Mouse (Mus musculus) urinary bladder, postnatal 4 days (tissue): ENCODE measurements at regions not wholly inside any gene's neighbourhood (a gene's known extent, or its start where the extent isn't known, plus 50 kb on each side); places are given as distances from the start of the nearest gene placed in this dataset.

ENCODE experiments used
- DNase-seq, 2 experiments: peaks; one replicate each; pipeline ENCODE4 v3.0.0; 2021 to 2022; ENCODE audit warnings: low spot score in 2 of 2

GRCm38 (mm10) chr11:63573271-63573670 lies 348.8 kb downstream of the Hs3st3b1 start:
- no peak for DNase-seq

GRCm38 (mm10) chr11:63583321-63583720 lies 338.8 kb downstream of the Hs3st3b1 start:
- no peak for DNase-seq

GRCm38 (mm10) chr11:63585216-63585869 lies 336.7 kb downstream of the Hs3st3b1 start:
- DNase-seq: no peak

GRCm38 (mm10) chr11:63620220-63620619 lies 301.9 kb downstream of the Hs3st3b1 start:
- peak in 1 of 2 experiments; percentile 44 for DNase-seq

GRCm38 (mm10) chr11:63630336-63630735 lies 291.8 kb downstream of the Hs3st3b1 start:
- DNase-seq: no peak

- DNase-seq: no peak
Measured at GRCm38 (mm10) chr11:63657057-63657456, 265.0 kb downstream of the Hs3st3b1 start.

- no peak for DNase-seq
Measured at GRCm38 (mm10) chr11:63665268-63665934, 256.7 kb downstream of the Hs3st3b1 start.

GRCm38 (mm10) chr11:63670477-63670876 lies 251.6 kb downstream of the Hs3st3b1 start:
- no peak for DNase-seq

- no peak for DNase-seq
Measured at GRCm38 (mm10) chr11:63671816-63672215, 250.3 kb downstream of the Hs3st3b1 start.

GRCm38 (mm10) chr11:63677921-63678320 lies 244.2 kb downstream of the Hs3st3b1 start:
- no peak for DNase-seq

GRCm38 (mm10) chr11:63678382-63678905 lies 243.6 kb downstream of the Hs3st3b1 start:
- no peak for DNase-seq

GRCm38 (mm10) chr11:63679491-63679890 lies 242.6 kb downstream of the Hs3st3b1 start:
- DNase-seq: no peak

- no peak for DNase-seq
Measured at GRCm38 (mm10) chr11:63684228-63684980, 237.7 kb downstream of the Hs3st3b1 start.

- DNase-seq: no peak
Measured at GRCm38 (mm10) chr11:63691041-63691440, 231.0 kb downstream of the Hs3st3b1 start.

GRCm38 (mm10) chr11:63704995-63705580 lies 217.0 kb downstream of the Hs3st3b1 start:
- DNase-seq: no peak

- DNase-seq: no peak
Measured at GRCm38 (mm10) chr11:63706057-63706456, 216.0 kb downstream of the Hs3st3b1 start.

GRCm38 (mm10) chr11:63707093-63707492 lies 215.0 kb downstream of the Hs3st3b1 start:
- no peak for DNase-seq

- no peak for DNase-seq
Measured at GRCm38 (mm10) chr11:63708412-63708811, 213.7 kb downstream of the Hs3st3b1 start.

- DNase-seq: no peak
Measured at GRCm38 (mm10) chr11:63712053-63712864, 209.8 kb downstream of the Hs3st3b1 start.

- no peak for DNase-seq
Measured at GRCm38 (mm10) chr11:63722261-63722660, 199.8 kb downstream of the Hs3st3b1 start.

- no peak for DNase-seq
Measured at GRCm38 (mm10) chr11:63730880-63731279, 191.2 kb downstream of the Hs3st3b1 start.
